Mouse (Mus musculus): ENCODE measurements around the gene Atf3.

Atf3 gene

DNA sequence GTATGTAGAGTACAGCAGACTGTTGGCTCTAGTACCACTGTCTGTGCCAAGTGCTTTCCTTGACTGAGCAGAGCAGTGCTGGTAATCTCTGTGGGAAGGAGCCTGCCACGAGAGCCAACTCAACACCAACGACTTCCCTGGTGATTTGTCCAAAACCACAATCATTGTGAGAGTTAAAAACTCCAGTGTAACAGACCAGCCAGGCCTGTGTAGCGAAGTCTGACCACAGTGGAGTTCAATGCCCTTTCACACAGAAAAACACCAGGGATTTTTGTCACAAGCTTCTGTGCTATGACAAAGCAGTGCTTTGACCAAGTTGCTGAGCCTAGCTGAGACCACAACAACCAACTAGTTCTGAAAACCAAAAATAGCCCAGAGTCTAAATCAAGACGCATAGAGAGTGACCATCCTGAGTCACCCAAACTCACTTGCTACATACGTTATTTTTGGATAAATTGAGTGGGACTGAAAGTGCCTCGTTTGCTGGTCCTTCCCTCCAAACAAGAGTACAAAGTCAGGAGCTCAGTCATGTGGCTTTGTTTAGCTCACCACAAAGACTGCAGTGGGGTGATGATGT, 12.6 kb upstream of the Atf3 start:
- in situ Hi-C loops (cut with MseI, MboI): no loop called here

- in situ Hi-C loops (cut with MseI, MboI): no loop called here
Observed at GRCm38 (mm10) chr1:191226570-191226969, 8.7 kb upstream of the Atf3 start.

DNA sequence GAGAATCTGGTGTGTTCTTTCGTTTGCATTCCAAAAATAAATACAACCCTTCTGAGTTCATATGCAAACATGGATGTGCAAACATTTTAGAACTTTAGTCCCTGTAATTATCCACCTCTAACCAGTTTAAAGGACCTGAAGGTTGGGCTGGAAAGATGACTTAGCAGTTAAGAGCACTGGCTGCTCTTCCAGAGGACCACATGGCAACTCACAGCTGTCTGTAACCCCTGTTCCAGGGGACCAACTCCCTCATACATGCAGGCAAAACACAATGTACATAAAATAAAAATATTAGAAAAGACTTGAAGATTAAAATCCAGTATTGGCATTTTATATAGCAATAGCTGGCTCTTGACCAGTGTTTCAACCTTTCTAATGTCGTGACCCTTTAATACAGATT, 7.9 kb upstream of the Atf3 start:
- in situ Hi-C loops (cut with MseI, MboI): no loop called here

DNA sequence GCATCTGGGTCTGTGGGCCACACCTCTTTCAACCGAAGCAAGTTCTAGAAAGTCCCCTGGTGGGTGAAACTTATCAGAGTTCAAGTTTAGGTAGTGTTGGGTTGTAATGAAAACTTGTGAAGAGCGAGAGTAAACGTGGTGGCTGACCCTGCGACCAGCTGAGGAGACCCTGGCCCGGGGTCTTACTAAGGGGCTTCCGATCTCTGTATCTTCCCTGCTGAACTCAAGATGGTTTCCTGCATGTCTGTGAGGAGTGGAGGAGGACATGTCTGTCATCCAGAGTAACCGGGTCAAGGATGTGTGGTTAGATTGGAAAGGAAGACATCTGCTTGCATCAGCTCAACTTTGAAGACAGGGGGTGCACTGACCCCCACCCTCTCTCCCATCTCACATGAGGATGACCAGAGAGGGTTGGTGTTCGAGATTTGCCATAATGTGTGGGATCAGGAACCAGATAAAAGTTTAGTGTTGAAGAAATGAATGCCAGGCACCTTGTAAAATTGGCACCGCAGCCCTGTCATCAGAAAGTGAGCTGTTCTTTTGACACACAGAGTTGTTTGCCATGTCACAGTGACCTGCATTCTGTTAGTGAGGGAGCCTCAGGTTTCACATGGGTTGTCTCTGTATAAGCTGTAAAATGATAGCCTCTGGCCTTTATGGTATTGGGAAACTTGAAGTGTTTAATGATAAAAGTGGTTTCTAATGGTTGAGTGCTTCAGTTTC, 7.3 kb upstream of the Atf3 start:
- in situ Hi-C loops (cut with MseI, MboI): no loop called here

GRCm38 (mm10) chr1:191224302-191224980, 6.6 kb upstream of the Atf3 start:
- in situ Hi-C loops (cut with MseI, MboI): no loop called here

DNA sequence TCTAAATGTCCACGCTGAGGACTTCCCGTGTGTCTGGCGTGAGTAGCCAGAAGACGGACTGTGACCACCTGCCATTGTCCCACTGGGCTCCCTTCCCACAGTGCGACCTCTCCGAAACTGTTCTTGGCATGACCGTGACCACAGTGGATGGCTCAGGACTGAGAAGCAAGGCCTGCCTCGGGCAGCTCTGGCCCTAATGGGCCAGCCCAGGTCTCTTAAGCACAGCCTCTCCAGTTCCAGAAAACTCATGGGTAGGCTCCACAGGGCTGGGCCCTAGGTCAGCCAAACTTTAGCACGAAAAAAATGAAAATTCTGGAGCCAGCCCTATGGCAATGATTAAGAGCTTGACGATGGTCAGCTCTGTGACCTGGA, 6.1 kb upstream of the Atf3 start:
- in situ Hi-C loops (cut with MseI, MboI): no loop called here

DNA sequence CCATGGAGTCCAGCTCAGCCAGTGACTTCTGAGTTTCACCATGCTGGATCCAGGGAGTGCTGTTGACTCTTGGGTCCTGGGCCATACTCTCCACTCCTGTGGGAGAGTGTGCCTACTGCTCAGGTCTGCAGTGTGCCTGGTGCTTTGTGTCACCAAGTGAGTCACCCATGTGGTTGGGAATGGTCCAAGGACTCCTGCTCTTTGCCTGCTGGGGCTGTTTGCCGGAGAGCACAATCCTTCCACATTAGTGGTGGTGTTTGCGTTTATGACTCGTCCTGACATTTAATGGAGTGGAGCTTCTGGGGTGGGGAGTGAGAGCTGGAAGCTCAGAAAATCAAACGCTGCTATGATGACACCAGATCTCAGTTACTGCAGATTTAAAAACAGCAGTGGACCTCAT, 4.2 kb upstream of the Atf3 start:
- in situ Hi-C loops (cut with MseI, MboI): no loop called here

DNA sequence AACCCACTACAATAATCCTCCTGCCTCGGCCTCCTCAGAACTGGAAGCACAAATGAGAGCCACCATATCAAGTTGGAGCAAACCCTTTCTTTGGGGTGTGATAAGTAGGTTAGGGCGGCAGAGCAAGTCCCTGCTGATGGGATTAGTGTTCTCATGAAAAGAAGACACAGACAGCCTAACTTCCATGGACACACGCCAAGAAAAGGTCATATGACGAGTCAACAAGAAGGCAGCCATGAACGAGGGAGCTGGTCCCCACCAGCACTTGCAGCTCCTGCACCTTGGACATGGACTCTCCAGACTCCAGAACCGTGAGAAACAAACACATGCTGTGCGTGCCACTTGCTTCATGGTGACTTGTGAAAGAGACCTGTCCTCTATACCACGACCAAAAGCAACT, 2.7 kb upstream of the Atf3 start:
- in situ Hi-C loops (cut with MseI, MboI): no loop called here

DNA sequence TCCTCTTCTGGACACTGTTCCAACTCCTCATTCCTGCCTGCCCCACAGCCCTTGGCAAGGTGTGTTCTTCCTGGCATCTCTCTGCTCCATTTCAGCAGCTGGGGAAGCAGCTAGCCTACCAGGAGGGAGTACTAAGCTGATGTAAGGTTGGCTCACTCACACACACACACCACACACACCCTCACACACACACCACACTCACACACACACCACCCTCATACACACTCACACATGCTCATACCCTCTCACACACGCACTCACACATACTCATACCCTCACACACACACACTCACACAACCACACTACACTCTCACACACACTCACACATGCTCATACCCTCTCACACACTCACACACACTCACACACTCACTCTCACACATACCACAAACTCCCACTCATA, 1.9 kb upstream of the Atf3 start:
- in situ Hi-C loops (cut with MseI, MboI): no loop called here

- in situ Hi-C loops (cut with MseI, MboI): no loop called here
Observed at GRCm38 (mm10) chr1:191218583-191218982, 744 bp upstream of the Atf3 start.

DNA sequence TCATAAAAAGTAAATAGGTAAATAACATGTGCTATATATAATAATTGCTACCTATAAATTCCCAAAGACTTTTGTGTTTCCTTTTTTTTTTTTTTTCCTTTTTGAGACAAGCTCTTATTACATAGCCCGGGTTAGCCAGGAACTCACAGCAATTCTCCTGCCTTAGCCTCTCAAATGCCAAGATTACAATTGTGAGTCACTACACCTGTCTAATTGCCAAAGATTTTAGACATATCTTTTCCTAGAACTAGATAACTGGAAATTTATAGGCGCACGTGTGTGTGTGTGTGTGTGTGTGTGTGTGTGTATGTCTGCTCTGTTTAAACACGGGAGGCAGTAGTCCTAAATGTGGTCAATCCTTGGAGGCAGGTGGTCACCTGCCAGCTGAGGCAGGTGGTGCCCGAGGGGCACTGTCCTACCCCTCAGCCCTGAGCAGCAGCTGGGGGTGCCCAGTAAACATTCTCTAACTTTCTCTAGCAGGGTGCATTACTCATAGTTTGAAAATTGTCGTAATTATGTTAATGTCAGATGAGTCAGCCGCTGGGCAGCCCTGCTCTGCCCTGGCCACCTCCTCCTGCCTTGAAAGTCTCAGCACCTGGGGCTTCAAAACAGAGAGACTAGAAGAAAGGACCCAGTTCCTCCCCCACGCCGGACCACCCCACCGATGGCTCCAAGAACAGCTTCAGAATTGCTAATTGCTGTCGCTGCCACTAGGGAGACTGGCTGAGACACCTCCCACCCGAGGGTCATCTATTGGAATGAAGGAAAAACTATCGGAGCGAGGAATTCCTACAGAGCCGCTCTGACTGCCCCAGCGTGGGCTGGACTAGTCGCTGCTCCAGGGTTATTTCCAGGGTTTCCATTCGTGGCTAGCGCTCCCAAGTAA, 1.8 kb downstream of the Atf3 start:
- in situ Hi-C loops (cut with MseI, MboI): no loop called here

DNA sequence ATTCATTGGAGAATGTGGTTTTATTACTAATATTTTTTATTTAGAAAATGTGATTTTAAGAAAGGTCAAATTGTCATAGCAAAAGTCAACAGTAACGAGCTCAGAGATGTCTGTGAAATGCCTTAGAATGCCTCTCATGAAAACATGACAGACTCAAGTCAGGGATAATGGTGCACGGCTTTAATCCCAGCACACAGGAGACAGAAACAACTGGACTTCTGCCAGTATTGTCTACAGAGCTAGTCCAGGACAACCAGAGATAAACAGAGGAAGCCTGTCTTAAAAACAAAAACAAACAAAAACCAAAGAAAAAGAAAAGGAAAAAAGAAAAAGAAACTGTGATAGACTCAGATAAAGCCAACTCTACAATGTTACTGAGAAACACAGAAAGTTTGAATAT, 6.7 kb downstream of the Atf3 start:
- in situ Hi-C loops (cut with MseI, MboI): no loop called here

DNA sequence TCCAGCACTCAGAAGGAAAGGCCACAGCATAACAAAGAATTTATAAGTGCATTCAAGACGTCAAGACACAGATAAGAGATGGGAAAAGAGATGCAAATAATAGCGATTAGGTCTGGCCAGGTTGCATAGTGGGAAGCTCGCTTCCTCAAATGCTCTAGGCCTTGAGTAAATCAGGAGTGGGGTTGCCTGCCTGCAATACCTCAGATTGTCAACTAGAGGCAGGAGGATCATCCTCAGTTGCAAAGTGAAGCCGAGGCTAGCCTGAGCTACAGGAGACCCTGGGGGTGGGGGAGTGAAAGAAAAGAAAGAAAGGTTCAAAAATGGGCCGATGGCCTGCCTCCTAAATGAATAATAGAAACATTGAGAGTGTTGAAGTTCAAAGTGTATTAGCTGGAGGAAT, 12.0 kb downstream of the Atf3 start:
- in situ Hi-C loops (cut with MseI, MboI): no loop called here

GRCm38 (mm10) chr1:191204876-191205275, 13.0 kb downstream of the Atf3 start:
- in situ Hi-C loops (cut with MseI, MboI): no loop called here

- in situ Hi-C loops (cut with MseI, MboI): no loop called here
Observed at GRCm38 (mm10) chr1:191203496-191203895, 14.3 kb downstream of the Atf3 start.

DNA sequence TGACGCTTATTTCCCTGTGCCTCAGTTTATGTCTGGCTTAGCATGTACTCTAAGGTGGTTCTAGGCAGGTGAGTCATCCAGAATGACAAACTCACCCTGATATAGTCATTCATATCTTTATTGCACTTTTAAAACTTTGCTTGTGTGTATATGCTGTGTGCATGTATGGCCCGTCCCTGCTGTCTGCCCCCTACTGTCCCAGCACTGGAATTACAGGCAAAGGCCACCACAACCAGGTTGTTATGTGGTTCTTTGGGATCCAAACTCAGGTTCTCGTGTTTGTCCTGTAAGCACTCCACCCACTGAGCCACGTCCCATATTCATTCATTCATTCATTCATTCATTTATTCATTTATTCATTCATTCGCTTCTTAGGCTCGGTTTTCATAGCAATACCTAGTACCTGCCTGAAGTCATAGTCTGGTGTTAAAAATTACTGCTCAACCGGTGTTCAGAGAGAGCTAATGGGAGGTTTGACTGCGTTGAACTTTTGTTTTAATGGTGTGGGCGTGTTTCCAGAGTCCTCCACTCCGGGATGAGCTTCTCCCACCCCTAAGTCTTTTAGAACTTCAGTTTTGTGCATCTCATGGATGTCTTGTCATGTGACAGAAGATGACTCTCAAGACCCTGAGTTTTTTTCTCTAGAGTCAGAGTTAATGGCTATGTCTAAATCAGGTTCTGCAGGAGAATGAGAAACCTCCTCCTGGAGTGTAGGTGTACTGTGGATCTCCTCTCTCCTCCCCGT, 15.5 kb downstream of the Atf3 start:
- in situ Hi-C loops (cut with MseI, MboI): no loop called here

- in situ Hi-C loops (cut with MseI, MboI): no loop called here
Observed at GRCm38 (mm10) chr1:191200816-191201602, 16.8 kb downstream of the Atf3 start.

GRCm38 (mm10) chr1:191197916-191198315, 19.9 kb downstream of the Atf3 start:
- in situ Hi-C loops (cut with MseI, MboI): no loop called here

- in situ Hi-C loops (cut with MseI, MboI): no loop called here
Observed at GRCm38 (mm10) chr1:191196016-191196415, 21.8 kb downstream of the Atf3 start.

DNA sequence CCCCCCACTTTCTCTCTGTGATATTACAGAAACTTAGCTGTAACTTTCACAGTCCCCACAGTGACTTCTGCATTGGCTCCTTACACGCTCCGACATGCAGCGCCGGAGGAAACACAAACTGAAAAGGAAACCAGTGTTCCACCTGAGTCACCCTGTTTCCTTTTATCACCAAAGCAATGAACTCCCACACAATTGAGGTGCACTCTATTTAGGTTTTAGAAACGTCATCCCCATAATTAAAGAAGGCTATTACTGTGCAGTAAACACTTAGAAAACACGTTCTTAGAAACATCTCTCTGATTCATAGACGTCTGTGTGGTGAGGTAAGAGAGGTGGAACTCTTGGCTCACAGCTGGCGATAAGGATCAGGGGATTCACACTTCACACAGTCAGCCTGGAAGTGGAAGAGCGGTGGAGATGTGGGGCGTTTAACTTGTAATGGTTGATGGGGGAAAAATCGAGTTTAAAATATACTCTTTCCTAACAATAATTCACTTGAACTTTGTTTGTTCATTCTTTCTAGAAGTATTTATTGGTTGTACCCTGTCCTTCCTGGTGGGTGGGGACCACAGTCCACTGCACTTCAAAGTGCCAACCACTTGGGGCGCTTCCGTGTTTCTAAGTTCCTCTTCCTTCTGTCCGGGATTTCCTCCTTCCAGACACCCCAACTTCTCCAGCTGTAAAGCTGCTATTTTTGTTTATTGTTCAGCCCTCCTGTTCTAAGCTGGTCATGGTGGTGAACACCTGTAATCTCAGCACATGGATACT, 24.0 kb downstream of the Atf3 start:
- in situ Hi-C loops (cut with MseI, MboI): no loop called here

Data from mouse trophoblast stem cell (cell line).